Mouse (Mus musculus) heart, embryonic 13.5 days (tissue): ENCODE measurements around the gene Nxpe3. TPM values are rescaled to one million over a fixed set of nuclear protein-coding genes. Genes with fewer than 3 reads are reported as not detected.

Experiments used
- ATAC-seq: fragments of 200-750 bp; cut with Nextera tagmentation; 2 replicates; pipeline ENCODE4 v1.8.0; 2017; ENCODE audit warnings: moderate TSS enrichment; ENCODE audit not compliant: insufficient number of reproducible peaks, low FRiP score, low TSS enrichment; ENCODE audit errors: extremely low read depth
- H3K27ac ChIP-seq: fragments of 300-500 bp; sonication (generic); replicated peaks from 2 replicates; pipeline ENCODE4 v1.5.1; 2015; ENCODE audit warnings: moderate library complexity, mild to moderate bottlenecking, inconsistent platforms
- H3K27me3 ChIP-seq: fragments of 300-500 bp; sonication (generic); replicated peaks from 2 replicates; pipeline ENCODE4 v1.6.1; 2015; ENCODE audit warnings: mild to moderate bottlenecking, inconsistent platforms
- H3K36me3 ChIP-seq: fragments of 300-500 bp; sonication (generic); 2 replicates; pipeline ENCODE4 v1.6.1; 2015; ENCODE audit warnings: mild to moderate bottlenecking, inconsistent platforms
- H3K4me1 ChIP-seq: fragments of 300-500 bp; sonication (generic); 2 replicates; pipeline ENCODE4 v1.6.1; 2015; ENCODE audit warnings: inconsistent platforms
- H3K4me2 ChIP-seq: fragments of 300-500 bp; sonication (generic); 2 replicates; pipeline ENCODE4 v1.6.1; 2015; ENCODE audit warnings: inconsistent platforms, mild to moderate bottlenecking, moderate library complexity
- H3K4me3 ChIP-seq: fragments of 300-500 bp; sonication (generic); 2 replicates; pipeline ENCODE4 v1.5.1; 2015; ENCODE audit warnings: moderate library complexity, mild to moderate bottlenecking, inconsistent platforms
- H3K9ac ChIP-seq: fragments of 300-500 bp; sonication (generic); 2 replicates; pipeline ENCODE4 v1.6.1; 2015; ENCODE audit warnings: inconsistent platforms, mild to moderate bottlenecking, moderate library complexity
- H3K9me3 ChIP-seq: fragments of 300-500 bp; sonication (generic); 2 replicates; pipeline ENCODE4 v1.6.1; 2016; ENCODE audit warnings: inconsistent platforms
- WGBS: fragments of 180-500 bp; shearing (Covaris S2); methylation state at CpG from one replicate; pipeline ENCODE4 v1.1.7; 2015; ENCODE audit warnings: mixed read lengths; 5-methylcytosine and 5-hydroxymethylcytosine counted together
- polyA plus RNA-seq: library from polyadenylated mRNA; unstranded; fragments of >200 nt; fragmentation: Nextera tagmentation; extraction: Ambion mirVana; gene quantifications from 2 replicates; pipeline ENCODE4 v1.2.1, GENCODE M21; 2015

Nxpe3 gene
- polyA plus RNA-seq, 1 experiment from 2014 or later: 0.59 TPM

DNA sequence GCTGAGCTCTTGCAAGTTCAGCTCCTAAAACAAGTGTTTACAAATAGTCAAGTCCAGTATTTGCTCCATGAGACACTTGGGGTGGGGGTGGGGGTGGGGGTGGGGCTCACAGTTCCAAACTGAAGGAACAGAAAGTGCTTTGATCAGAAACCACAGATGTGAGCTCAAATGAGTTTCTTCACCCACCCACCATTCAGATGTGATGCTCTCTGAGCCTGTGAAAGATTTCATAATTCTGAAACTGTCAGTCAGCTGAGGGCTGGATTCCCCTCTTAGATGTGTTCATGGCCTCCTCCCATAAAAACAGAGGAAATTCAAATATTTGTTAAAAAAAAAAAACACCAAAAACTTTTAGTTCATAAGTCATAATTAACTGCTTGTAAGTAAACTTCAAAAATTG, 59.3 kb downstream of the Nxpe3 start:
- Histone ChIP-seq H3K36me3 (peaks cover 23% of the 10 kb centered on the region), H3K9me3 (no peaks in the 10 kb centered on the region), H3K9ac (no peak overlapping the region), H3K4me3 (no peak overlapping the region), H3K4me2 (no peak overlapping the region), H3K4me1 (peaks cover 13% of the 10 kb centered on the region; the same call in 1 of the 2 replicates), H3K27me3 (no peaks in the 10 kb centered on the region), H3K27ac (no peak overlapping the region)
- ATAC-seq: no peak

- ATAC-seq: no peak
Observed at GRCm38 (mm10) chr16:55832617-55833016, 62.5 kb downstream of the Nxpe3 start.

DNA sequence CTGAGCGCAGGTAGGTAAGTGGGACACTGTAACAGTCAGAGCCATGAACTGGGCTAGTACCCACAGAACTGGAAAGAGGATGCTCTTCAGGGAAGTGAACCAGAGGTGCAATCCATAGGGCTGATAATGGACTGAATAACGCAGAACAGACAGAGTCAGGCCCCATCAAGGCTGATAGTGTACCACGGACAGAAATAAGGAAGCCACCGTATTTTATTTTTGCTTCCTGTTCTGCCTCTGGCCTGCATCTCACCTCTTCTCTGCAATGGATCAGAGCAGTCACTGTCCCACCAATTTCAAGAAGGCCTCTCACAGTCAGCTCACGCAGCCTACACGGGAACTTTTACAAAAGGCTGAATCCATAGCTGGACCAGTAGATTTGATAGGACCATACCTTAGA, 63.0 kb downstream of the Nxpe3 start:
- WGBS: 87% methylated on average over 6 of the region's 6 CpGs
- H3K27me3 ChIP-seq: no peaks in the 10 kb centered on the region
- no peak overlapping the region for H3K27ac ChIP-seq
- no peak for ATAC-seq
- no peak overlapping the region for H3K9ac ChIP-seq
- H3K36me3 ChIP-seq: peaks cover 23% of the 10 kb centered on the region
- no peaks in the 10 kb centered on the region for H3K9me3 ChIP-seq
- H3K4me3 ChIP-seq: no peak overlapping the region
- H3K4me2 ChIP-seq: no peak overlapping the region
- H3K4me1 ChIP-seq: 0 out of 2 replicates have a peak, but pooled peaks cover 3% of the 10 kb centered on the region

More at GRCm38 (mm10) chr16:55832617-55833016, 62.5 kb downstream of the Nxpe3 start:
- Histone ChIP-seq H3K9me3 (no peaks in the 10 kb centered on the region), H3K27ac (no peak overlapping the region), H3K27me3 (no peaks in the 10 kb centered on the region), H3K4me1 (peaks cover 4% of the 10 kb centered on the region; the same call in 1 of the 2 replicates), H3K4me3 (no peak overlapping the region), H3K36me3 (peaks cover 23% of the 10 kb centered on the region), H3K9ac (no peak overlapping the region), H3K4me2 (no peak overlapping the region)
- WGBS: 77% methylated on average over 8 of the region's 8 CpGs

DNA sequence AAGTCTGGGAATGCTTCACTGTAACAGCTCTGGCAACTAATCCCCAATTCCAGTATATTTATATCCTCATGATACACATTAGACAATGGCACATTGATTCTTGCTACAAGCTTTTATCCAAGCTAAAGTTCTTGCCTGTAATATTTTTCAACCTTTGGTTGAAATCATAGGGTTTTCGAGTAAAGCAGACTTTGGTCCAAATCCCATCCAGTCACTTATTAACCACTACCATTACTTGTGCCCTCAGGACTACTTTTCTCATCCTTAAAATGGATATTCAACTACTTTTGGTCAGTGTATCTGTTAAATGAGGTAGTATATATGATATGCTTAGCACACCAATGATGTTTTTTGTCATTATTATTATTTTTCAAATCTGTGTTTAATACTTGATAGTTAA, 63.6 kb downstream of the Nxpe3 start:
- Histone ChIP-seq H3K4me1 (0 out of 2 replicates have a peak, but pooled peaks cover 2% of the 10 kb centered on the region), H3K36me3 (peaks cover 23% of the 10 kb centered on the region), H3K27me3 (no peaks in the 10 kb centered on the region), H3K4me3 (no peak overlapping the region), H3K9me3 (no peaks in the 10 kb centered on the region), H3K9ac (no peak overlapping the region), H3K27ac (no peak overlapping the region), H3K4me2 (no peak overlapping the region)
- 83% methylated on average over 1 of the region's 1 CpGs for WGBS
- ATAC-seq: no peak

GRCm38 (mm10) chr16:55823398-55824155, 71.5 kb downstream of the Nxpe3 start:
- Histone ChIP-seq H3K27ac (no peak overlapping the region), H3K9ac (peak overlapping the region; percentile 19; the same call in 1 of the 2 replicates), H3K4me2 (no peak overlapping the region), H3K27me3 (no peaks in the 10 kb centered on the region), H3K4me3 (no peak overlapping the region), H3K4me1 (peaks cover 48% of the 10 kb centered on the region), H3K9me3 (no peaks in the 10 kb centered on the region), H3K36me3 (peaks cover 3% of the 10 kb centered on the region; the same call in 1 of the 2 replicates)
- no peak for ATAC-seq
- WGBS: 62% methylated on average over 11 of the region's 11 CpGs

DNA sequence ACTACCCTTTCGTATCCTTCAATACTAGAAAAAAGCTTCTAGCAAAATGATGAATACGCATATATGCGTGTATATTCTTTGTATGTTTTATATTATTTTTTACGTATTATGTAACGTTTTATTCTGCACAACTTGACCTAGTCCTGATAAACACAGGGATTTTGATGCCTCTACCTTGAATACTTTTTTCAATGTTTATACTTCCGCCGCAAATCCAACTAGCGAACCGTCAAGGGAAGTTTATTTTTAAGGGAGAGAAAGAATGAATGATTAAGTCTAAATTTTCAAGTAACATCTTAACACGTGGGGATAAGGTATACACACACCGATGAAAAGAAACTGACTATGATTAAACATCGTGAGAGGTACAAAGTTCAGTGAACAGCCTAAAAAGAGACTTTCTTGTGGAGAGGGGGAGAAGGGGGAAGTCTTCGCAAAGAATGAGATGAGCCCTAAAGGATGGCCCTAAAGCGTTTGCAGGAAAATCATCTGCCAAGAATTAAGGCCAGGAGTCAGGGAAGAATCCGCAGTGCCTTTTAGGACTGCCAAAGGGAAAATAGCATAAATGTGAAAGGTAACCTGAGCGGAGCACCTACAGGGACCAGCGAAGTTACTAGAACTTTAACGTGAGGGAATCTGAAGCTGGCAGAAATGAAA, 72.2 kb downstream of the Nxpe3 start:
- Histone ChIP-seq H3K9ac (peak overlapping the region; percentile 91), H3K4me1 (peaks cover 48% of the 10 kb centered on the region), H3K9me3 (no peaks in the 10 kb centered on the region), H3K4me2 (peak overlapping the region; percentile 80), H3K4me3 (peak overlapping the region; percentile 81), H3K27me3 (no peaks in the 10 kb centered on the region), H3K36me3 (peaks cover 10% of the 10 kb centered on the region), H3K27ac (peak overlapping the region; percentile 95)
- 46% methylated on average over 18 of the region's 18 CpGs for WGBS
- ATAC-seq: no peak

DNA sequence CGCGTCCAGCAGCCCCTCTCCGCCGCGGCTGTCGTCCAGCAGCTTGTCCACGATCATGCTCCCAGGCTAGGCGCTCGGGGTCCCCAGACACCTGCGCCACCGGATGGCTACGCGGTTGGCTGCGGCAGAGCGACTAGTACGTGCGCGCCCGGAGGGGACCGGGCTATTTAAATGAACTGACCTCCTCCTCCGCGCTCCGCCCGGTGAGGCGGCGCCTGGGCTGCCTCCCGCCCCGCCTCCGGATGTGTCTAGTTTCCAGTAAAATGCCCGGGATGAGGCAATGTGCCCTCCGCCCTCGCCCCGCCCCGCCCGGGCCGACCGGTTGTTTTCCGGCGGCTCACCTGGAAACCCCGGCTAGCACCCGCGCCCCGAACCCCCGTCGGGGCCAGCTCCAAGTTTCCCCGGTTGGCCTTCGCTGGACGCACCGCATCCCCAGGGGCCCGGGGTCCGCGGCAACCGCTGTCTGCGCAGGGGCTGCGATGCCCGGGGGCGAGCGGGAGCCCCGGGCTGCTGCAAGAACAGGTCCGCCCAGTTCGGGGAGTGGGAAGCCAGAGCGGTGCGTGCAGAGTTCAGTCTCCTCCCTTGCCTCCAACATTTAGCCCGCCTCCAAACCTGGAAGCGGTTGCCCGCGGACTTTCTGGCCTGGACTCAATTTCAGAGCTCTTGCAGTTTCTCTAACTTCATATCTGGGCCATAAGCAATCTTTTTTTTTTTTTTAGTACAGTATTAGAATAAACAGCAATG, 72.9 kb downstream of the Nxpe3 start:
- peak overlapping the region; percentile 81 for H3K4me3 ChIP-seq
- H3K4me1 ChIP-seq: peaks cover 48% of the 10 kb centered on the region
- peak overlapping the region; percentile 92 for H3K9ac ChIP-seq
- WGBS: under 1% methylated on average over 67 of the region's 67 CpGs
- peak overlapping the region; percentile 80 for H3K4me2 ChIP-seq
- H3K27ac ChIP-seq: peak overlapping the region; percentile 95
- H3K36me3 ChIP-seq: peaks cover 17% of the 10 kb centered on the region
- H3K27me3 ChIP-seq: no peaks in the 10 kb centered on the region
- H3K9me3 ChIP-seq: no peaks in the 10 kb centered on the region
- ATAC-seq: peak; percentile 81

DNA sequence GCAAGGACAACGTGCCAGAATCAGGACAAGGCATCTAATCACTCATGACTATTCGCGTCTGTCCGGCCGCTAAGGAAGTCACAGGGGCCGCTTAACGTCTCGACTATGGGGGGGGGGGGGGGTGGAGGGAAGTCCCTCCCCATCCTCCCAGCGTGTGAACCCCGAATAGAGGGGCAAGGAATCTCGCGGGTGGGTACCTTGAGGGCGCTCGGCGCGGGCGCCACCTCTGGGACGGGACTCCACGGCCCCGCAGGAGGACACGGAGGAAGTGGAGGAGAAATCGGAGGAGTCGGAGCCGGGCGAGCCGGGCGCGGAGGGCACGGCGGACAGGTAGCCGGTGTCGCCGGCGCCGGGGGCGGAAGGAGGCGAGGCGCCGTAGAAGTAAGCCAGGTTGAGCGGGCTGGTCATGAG, 73.5 kb downstream of the Nxpe3 start:
- Histone ChIP-seq H3K9me3 (no peaks in the 10 kb centered on the region), H3K27me3 (no peaks in the 10 kb centered on the region), H3K9ac (peak overlapping the region; percentile 92), H3K4me3 (peak overlapping the region; percentile 81), H3K27ac (peak overlapping the region; percentile 95), H3K4me2 (peak overlapping the region; percentile 80), H3K4me1 (peaks cover 48% of the 10 kb centered on the region), H3K36me3 (peaks cover 23% of the 10 kb centered on the region)
- ATAC-seq: peak; percentile 5; the same call in 1 of the 2 replicates
- WGBS: under 1% methylated on average over 39 of the region's 40 CpGs

- Histone ChIP-seq H3K4me3 (peak overlapping the region; percentile 81), H3K27me3 (no peaks in the 10 kb centered on the region), H3K9ac (peak overlapping the region; percentile 92), H3K27ac (peak overlapping the region; percentile 95), H3K9me3 (no peaks in the 10 kb centered on the region), H3K4me2 (peak overlapping the region; percentile 80), H3K36me3 (peaks cover 28% of the 10 kb centered on the region), H3K4me1 (peaks cover 48% of the 10 kb centered on the region)
- 18% methylated on average over 20 of the region's 20 CpGs for WGBS
- no peak for ATAC-seq
Observed at GRCm38 (mm10) chr16:55820916-55821570, 74.0 kb downstream of the Nxpe3 start.

DNA sequence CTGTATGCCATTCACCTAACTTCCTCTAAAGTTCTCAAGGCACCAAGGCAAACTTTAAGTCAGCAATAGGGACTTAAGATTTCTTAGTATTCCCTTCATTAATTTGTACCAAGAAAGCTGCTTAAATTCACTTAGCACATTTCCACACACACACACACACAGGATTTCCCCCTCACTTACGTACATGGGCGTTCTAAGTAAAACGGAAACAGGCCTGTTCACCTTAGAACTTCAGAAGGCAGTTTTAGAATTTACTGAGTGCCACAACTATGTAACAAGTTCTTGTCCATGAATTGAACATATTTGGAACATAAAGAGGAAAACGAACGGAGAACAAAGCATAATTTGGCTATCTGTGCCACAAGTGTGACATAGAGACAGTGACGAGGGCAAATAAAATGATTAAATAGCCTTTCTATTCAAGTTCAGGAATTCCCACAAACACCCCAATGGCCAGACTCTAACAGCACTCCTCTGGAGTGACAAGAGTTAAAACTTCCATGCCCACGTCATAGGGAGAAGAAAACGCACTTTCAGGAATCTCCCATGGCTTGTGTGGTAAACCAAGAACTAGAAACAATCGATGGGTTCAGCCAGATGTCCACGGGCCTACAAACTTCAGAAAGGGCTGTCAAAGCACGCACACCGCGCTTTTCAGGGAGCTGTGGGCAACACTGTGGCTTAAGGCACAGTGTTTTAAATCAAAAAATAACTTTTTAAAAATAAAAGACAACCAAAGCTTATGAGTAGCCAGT, 74.7 kb downstream of the Nxpe3 start:
- ATAC-seq: no peak

More for the DNA sequence above, 74.7 kb downstream of the Nxpe3 start:
- H3K4me3 ChIP-seq: peak overlapping the region; percentile 81
- no peaks in the 10 kb centered on the region for H3K9me3 ChIP-seq
- H3K27me3 ChIP-seq: no peaks in the 10 kb centered on the region
- peak overlapping the region; percentile 80 for H3K4me2 ChIP-seq
- peak overlapping the region; percentile 92 for H3K9ac ChIP-seq
- H3K36me3 ChIP-seq: peaks cover 35% of the 10 kb centered on the region
- peaks cover 48% of the 10 kb centered on the region for H3K4me1 ChIP-seq
- WGBS: 56% methylated on average over 13 of the region's 13 CpGs
- H3K27ac ChIP-seq: peak overlapping the region; percentile 95
